Mouse (Mus musculus): ENCODE data around the gene Gng2.

Gng2 gene

DNA sequence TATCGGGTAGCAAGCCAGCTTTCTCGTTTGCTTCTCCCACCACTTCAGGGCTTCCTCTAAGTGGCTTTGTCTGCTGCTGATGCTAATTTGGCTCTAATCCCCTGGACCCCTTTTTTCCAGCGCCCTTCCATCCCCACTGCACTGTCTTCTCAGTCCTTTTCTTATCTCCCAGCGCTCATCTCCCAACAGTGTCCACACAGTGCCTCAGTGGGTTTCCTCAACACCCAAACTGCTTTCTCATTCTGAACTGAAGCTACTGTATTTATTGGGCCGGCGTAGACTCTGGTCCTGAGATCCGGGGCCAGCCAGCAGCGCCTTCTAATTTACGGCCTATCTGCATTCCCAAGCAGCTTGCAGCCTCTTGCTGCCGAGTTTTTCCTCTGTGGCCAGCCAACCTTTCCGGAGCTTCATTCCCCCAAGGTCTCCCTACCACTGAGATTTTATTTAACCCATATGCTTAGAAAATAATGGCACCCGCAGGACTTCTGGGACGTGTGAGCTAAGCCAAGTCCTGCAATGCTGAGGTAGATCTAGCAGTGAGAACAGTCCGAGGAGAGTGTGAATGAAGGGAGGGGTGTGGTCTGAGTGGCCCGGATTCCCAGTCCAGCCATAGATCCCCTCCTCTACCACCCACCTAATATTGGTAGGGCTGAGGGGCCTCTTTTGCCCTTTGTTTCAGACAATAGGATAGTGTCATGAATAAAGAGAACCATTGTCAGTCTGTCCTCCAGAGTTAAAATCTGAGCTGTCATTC lies at the start of gene Gng2:
Gene Gng2 (minus strand): TSS at position 357 of the 754 bp plus-strand sequence.
- no peak for DNase-seq (ENCODE audit: low spot score)

DNA sequence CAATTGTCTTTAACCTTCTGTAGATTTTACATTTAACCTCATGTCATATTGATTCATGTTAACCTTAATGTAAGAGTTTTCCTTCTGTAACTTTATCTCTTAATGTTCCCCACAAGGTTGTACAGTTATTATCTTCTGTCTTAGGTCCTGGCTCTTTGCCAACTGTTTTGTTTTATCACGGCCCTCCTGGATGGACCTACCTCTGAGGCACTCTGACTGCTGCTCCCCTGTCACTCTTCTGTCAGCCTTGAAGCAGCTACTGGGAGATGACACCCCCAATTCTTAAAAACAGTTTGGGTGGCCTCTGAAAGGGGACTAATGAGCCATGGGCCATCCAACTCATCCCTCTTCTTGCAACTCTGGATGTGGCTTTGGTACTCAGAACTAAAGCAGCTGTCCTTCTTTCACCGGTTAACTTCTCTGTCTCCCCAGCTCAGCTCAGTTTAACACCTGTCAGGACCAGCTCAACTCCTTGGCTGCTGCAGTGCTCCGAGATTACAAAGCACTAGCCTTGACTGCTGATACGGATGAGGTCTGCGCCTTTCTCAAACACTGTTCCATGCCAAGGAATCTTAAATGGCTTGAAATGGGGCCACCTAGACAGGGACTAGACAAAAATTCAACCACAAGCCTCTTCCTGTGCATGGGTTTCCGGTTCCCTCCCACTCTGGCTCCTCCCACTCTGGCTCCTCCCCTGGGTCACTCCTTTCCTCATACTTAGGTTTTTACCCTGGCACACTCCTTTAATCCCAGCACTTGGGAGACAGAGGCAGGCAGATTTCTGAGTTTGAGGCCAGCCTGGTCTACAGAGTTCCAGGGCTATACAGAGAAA lies 47.7 kb upstream of the Gng2 start:
- DNase-seq (ENCODE audit: low spot score), result no peak

GRCm38 (mm10) chr14:20023939-20024338 lies 46.5 kb upstream of the Gng2 start:
- no peak for DNase-seq (ENCODE audit: low spot score)

- no peak for DNase-seq (ENCODE audit: low spot score)
Observed at GRCm38 (mm10) chr14:20019486-20019885, 42.1 kb upstream of the Gng2 start.

DNA sequence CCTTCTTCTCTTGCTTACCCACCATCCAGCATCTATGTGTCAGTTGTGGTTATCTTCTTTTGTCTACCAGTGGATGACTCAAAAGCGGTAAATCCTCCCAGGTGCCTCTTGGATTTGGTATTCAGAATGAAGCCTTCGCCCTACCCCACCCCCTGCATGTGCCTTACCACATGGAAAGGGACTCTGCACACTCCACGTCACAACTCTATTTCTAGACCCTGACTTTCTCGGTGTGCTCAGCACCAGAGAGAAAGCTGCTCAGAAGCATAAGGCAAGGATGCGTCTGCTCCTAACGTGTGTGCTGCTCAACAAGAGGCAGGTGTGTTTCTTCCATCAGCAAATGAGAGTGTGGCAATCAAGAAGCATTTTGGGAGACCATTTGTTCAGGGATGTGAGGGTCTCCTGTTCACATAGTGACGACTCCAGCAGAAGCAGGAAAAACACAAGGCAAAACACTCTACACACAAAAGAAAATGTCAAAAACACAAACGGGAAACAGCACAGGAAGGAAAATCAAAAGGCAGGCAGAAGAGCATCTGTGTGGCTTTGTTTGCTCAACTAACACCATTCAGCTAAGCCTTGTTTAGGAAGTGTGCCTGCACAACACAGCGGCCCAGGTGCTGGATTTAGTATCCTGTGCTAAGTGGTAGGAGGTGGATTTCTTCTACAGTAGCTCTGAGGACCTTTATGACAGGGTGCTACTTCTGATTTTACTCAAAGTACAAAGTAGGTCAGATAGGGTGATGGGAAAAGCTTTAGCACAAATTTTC lies 35.3 kb upstream of the Gng2 start:
- DNase-seq (ENCODE audit: low spot score), result no peak

GRCm38 (mm10) chr14:20007446-20007845 lies 30.0 kb upstream of the Gng2 start:
- DNase-seq (ENCODE audit: low spot score), result no peak

DNA sequence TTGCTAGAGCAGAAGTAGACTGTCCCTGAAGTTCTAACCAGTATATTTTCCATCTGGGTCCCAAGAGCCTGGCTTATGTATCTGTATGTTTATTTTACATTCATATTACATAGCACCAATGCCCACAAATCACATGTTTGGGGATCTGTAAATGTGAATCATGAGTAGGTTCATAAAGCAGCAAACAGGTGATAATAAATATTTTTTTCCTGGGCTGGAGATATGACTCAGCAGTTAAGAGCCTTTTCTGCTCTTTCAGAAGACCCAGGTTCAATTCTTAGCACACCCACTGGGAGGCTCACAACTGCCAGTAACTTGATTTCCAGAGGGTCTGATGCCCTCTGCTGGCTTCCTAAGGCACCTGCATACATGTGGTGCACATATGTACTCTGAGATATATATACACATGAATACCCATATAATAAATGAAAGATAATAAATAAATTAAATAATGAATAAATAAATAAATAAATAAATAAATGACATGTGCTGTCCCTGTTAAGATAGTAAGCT lies 27.4 kb upstream of the Gng2 start:
- no peak for DNase-seq (ENCODE audit: low spot score)

GRCm38 (mm10) chr14:19996853-19997252 lies 19.4 kb upstream of the Gng2 start:
- no peak for DNase-seq (ENCODE audit: low spot score)

DNA sequence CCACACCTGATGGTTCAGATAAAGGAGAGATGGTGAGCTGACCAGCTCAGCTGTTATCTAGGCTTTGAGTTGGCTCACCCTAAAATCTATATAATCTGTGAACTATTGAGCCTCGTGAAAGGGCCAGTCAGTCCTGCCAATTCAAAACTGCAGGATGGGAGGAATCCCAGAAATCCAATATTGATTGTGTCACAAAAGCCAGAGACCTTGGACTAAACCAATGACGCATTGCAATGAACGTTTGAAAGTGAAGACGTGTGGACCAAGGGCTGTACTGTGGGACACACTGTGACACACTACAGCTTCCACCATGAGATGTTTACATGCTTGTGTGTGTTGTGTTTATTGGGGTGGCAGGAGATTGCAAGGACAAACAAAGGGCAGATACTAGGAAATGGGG lies 18.5 kb upstream of the Gng2 start:
- DNase-seq (ENCODE audit: low spot score), result no peak

- DNase-seq (ENCODE audit: low spot score), result no peak
Observed at GRCm38 (mm10) chr14:19994068-19994467, 16.6 kb upstream of the Gng2 start.

DNA sequence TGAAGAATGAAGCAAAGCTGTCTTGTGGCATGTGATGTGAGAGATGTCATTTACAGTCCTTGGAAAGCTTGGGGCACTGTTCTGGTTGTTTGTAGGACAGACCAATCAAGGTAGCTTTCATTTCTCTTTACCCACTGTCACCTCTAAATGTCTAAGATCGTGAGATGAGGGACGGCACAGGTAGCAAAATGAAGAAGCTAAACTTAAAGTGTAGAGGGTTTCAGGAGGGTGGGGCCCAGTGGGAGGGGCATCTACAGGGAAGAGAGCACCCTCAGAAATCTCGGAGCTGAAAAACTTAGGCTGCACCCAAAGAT lies 16.1 kb upstream of the Gng2 start:
- DNase-seq (ENCODE audit: low spot score), result no peak

DNA sequence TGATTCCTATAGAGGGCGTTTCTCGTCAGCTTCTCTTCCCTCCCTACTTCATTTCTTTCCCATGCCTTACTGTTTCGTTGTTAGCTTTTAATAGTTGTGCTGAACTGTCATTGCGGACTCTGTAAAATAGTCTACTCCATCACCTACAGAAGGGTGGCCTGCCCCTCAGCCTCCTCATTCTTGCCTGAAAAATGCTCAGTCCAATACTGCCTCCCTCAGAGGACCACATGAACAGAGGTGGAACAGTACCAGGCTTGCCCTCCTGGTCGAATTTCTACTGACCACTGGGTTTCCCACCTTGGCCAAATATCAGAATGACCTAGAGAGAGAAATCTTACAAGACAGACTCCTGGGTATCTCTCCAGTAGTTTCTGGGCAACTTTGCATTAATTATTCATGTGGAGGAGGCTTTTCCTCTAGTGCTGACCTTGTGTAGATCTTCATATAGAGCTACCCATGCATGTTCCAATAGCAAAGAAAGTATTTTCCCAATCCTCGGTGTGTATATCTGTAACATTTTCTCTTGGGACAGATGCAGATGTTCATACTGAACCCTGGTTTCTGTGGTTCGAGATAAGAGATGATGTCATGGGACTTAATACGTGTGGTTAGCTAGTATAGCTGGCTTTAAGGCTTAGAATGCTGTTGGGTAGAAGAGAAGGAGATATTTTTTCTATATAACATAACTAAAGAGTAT lies 15.6 kb upstream of the Gng2 start:
- no peak for DNase-seq (ENCODE audit: low spot score)

DNA sequence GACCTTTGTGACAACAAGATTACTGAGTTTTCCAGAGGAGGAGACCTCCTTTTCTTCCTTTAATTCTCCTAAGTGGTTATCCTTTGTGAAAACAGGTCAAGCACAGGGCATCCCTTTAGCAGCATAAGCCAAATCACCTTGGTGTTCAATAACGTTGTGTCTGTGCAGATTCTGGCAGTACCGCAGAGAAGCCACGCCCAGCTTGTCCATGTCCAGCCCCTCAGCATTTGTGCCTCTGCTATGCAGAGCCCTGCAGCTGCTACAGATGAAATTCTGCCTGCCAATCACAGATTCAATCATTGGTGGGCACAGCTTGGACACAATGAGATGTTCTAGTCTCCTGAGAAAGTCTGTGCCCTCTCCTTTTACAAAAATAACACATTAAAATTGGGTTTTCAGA lies 14.4 kb upstream of the Gng2 start:
- DNase-seq (ENCODE audit: low spot score), result peak; percentile 63

GRCm38 (mm10) chr14:19990436-19990993 lies 13.1 kb upstream of the Gng2 start:
- no peak for DNase-seq (ENCODE audit: low spot score)

- DNase-seq (ENCODE audit: low spot score), result no peak
Observed at GRCm38 (mm10) chr14:19988410-19988809, 11.0 kb upstream of the Gng2 start.

- peak; percentile 84 for DNase-seq (ENCODE audit: low spot score)
Observed at GRCm38 (mm10) chr14:19987358-19987834, 10.0 kb upstream of the Gng2 start.

GRCm38 (mm10) chr14:19986614-19987357 lies 9.4 kb upstream of the Gng2 start:
- peak; percentile 96 for DNase-seq (ENCODE audit: low spot score)

- DNase-seq (ENCODE audit: low spot score), result no peak
Observed at GRCm38 (mm10) chr14:19985912-19986613, 8.6 kb upstream of the Gng2 start.

DNA sequence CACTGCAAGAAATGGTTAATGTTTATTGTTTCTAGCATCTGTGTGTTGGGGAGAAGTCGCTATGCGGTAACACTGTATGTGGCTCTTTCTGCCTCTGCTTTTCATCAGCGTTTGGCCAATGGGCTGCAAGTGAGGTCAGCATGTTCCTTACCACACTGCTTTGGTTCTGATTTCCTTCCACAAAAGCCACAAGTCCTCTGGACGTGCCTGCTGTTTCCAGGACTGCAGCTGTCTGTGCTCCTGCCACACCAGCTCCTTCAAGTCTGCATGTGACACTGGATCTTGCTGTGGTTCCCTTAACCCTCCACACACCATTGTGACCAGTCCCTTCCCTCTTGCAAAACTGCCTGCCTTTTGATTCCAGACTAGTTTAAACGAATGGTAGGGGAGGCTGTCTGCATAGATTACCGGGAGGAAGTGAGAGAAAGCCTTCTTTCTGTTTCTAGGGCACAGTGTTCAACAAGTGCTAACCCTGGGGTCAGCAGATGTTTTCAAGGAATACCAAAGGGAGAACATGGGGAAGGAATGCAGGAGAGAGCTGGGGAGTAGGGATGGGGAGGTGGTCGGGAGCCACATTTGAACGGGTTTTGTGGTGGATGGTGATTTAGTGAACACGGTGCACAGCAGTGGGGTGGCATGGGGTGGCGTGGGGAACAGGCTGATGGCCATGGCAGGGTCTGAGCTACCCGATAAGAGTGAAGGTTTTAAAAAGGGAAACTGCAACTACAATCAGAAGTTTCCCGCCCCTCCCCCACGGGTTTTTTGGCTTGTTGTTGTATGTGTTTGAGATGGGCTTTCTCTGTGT lies 7.9 kb upstream of the Gng2 start:
- DNase-seq (ENCODE audit: low spot score), result peak; percentile 75
